Mouse (Mus musculus) right cerebral cortex, adult 2 months (tissue): Measurements from ENCODE around the gene Foxj1.

Experiments used
- DNase-seq, 2 experiments: peaks; one replicate each; pipeline ENCODE4 v3.0.0; 2021 to 2022; ENCODE audit warnings: low spot score in 2 of 2

Foxj1 gene

DNA sequence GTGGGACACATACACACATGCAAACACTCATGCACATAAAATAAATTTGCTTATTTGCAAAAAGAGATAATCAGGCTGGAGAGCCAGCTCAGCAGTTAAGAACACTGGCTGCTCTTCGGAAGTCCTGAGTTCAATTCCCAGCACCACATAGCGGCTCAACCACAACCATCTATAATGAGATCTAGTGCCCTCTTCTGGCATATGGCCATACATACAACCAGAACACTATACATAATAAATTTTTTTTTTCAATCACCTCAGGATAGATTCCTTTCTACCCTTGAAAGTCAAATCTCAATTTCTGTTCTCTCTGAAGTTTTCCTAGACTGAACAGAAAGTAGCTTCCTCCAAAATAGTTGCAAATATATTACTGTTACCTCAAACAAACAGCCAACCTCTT, 29.8 kb downstream of the Foxj1 start:
- no peak for DNase-seq

DNA sequence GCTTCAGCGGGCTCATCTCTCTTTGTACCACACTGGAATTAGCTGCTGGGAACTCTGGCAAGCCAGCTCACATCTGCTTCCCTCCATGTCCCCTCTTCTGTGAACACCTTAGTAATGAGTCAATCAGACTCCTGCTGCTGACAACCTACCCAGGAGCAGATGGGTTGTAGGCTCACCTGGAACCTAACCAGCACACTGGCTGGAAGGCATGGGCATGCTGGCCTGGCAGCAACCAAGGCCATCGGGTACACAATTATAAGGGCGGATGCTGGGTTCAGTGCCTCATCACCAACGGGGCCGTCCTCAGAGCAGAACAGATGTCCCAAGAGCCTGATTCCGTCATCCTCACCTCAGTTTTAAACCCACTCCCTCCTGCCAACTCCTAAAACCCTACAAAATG, 36.6 kb downstream of the Foxj1 start:
- DNase-seq: no peak

GRCm38 (mm10) chr11:116298221-116298620, 37.0 kb downstream of the Foxj1 start:
- DNase-seq: no peak

GRCm38 (mm10) chr11:116297017-116297416, 38.2 kb downstream of the Foxj1 start:
- DNase-seq: no peak

DNA sequence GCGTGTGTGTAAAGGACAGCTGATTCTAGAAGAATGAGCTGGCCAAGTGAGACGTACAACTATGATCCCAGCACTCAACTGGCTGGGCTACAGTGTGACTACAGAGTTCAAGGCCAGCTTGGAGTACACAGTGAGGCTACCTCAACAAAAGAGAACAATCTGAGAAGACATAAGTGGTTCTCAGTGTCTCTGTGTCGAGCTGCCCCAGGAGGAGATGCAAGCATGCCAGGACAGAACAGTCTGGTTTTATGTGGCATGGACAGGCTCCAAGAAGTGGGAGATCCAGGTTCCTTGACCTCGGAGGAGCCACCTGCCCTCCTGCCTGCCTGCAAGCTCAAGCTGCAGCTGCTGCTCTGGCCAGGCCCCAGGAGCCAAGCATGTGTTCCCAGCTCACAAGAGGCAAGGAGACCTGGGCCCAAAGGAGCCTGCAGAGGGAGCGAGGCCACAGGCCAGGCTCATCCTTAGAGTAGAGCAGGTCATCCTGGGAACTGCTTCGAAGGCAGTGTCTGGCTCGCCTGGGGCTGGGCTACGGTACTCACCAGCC, 38.9 kb downstream of the Foxj1 start:
- DNase-seq: no peak

DNA sequence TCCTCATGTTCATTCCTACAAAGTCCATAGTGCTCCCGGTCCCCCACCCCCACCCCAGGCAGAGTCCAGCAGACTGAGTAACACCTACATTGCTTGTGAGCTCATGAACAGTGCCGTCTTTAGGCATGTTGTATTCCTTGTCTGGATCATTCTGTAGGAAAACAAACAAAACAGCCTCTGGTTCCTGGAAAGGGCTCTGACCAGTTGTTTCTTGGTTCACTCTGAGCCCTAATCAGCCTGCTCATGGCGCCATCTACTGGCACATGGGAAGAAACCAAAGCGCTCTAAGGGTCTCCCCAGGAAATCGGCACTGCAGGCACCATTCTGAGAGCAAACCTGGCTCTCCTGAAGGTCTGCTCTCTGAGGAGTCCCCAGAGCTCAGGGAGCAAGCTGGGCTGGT, 40.9 kb downstream of the Foxj1 start:
- peak in 1 of 2 experiments; percentile 52 for DNase-seq

- DNase-seq: no peak
These were observed 41.6 kb downstream of the Foxj1 start for GRCm38 (mm10) chr11:116293538-116294137.

DNA sequence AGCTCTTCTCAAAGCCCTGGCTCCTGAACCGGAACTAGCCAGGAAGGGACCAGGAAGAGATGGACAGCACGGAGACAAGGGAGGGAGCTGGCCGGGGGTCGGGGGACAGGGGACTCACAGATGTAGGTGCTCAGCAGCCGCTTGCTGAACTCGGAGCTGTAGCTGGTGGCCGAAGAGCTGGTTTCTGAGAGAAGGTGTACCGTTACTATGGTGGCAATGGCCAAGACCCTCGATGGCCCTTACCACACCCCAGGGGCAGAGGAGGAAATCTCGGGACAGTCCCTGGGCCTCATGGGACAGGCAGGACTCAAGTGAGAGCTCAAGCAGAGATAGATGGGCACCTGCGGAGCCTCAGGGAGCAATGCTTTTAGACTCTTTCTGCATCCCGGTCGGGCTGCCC, 42.8 kb downstream of the Foxj1 start:
- no peak for DNase-seq

GRCm38 (mm10) chr11:116290556-116290955, 44.6 kb downstream of the Foxj1 start:
- DNase-seq: no peak

GRCm38 (mm10) chr11:116287351-116287750, 47.8 kb downstream of the Foxj1 start:
- no peak for DNase-seq

- DNase-seq: no peak
These were observed 49.4 kb downstream of the Foxj1 start for GRCm38 (mm10) chr11:116285770-116286191.

GRCm38 (mm10) chr11:116283982-116284381, 51.2 kb downstream of the Foxj1 start:
- no peak for DNase-seq

DNA sequence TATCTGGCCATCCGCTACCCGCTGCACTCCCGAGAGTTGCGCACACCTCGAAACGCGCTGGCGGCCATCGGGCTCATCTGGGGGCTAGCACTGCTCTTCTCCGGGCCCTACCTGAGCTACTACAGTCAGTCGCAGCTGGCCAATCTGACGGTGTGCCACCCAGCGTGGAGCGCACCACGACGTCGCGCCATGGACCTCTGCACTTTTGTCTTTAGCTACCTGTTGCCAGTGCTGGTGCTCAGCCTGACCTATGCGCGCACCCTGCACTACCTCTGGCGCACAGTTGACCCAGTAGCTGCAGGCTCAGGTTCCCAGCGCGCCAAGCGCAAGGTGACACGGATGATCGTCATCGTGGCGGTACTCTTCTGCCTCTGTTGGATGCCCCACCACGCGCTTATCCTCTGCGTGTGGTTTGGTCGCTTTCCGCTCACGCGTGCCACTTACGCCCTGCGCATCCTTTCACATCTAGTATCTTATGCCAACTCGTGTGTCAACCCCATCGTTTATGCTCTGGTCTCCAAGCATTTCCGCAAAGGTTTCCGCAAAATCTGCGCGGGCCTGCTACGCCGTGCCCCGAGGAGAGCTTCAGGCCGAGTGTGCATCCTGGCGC, 52.2 kb downstream of the Foxj1 start:
- no peak for DNase-seq

DNA sequence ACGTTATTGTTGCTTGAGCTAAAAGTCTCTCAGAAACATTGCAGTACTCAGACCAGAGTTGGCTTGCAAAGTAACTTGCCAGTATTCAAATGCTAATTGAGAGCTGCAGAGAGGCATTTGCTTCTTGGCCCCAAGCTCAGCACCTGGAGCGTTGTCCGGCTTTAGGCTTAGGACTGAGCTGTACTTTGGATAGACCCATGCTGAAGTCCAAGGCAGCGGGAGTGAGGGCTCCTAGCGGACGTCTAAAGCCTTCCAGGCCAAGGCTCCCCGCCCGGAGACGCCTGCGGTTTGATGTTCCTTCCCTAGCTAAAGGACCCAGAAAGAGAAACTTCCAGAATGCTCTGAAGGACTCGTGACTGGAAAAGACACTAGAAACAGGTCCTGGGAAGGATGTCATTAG, 53.1 kb downstream of the Foxj1 start:
- DNase-seq: no peak

DNA sequence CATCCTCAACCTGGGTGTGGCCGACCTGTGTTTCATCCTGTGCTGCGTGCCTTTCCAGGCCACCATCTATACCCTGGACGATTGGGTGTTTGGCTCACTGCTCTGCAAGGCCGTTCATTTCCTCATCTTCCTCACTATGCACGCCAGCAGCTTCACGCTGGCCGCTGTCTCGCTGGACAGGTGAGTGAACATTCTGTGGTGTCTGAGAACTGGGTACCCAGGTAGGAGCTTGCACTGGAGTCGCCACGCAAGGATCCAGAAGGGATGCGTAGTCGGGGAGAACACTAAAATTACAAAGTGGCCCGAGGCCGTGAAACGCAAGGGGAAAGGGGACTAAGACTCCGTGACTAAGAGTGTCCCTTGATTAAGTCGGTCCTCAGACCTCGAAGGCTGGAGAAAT, 53.5 kb downstream of the Foxj1 start:
- no peak for DNase-seq

- DNase-seq: no peak
These were observed 54.2 kb downstream of the Foxj1 start, which contains the start of gene Galr2 for GRCm38 (mm10) chr11:116280751-116281663. TSS of gene Galr2 (plus strand) at chr11:116280939.
